Mouse (Mus musculus) CH12.LX (cell line): ENCODE data around the gene Col16a1.

Source experiments
- CTCF ChIP-seq, 2 experiments: IDR thresholded peaks in 1 of 2; conservative IDR thresholded peaks in 1 of 2; 2 replicates each; pipeline ENCODE4 v1.5.1; 2011 to 2012; ENCODE audit warnings: low read depth in 2 of 2, low read length in 2 of 2, improper control_type of control experiment in 1 of 2, inconsistent platforms in 1 of 2, mild to moderate bottlenecking in 1 of 2, moderate library complexity in 1 of 2
- KAT2A ChIP-seq: IDR thresholded peaks from 2 replicates; pipeline ENCODE4 v1.6.1; 2012; ENCODE audit warnings: low read length, improper control_type of control experiment, inconsistent platforms; ENCODE audit not compliant: insufficient replicate concordance
- MAX ChIP-seq: IDR thresholded peaks from 2 replicates; pipeline ENCODE4 v1.6.1; 2011; ENCODE audit warnings: low read length, improper control_type of control experiment
- POLR2A ChIP-seq: IDR thresholded peaks from 2 replicates; pipeline ENCODE4 v1.6.1; 2011; ENCODE audit warnings: low read depth, mild to moderate bottlenecking, improper control_type of control experiment, low read length
- USF1 ChIP-seq: IDR thresholded peaks from 2 replicates; pipeline ENCODE4 v1.6.1; 2014; ENCODE audit warnings: low read depth, mild to moderate bottlenecking, inconsistent platforms, low read length, improper control_type of control experiment

- TF ChIP-seq POLR2A = no peak
- TF ChIP-seq MAX = no peak
- no peak for TF ChIP-seq USF1
- TF ChIP-seq KAT2A = no peak
- TF ChIP-seq CTCF (conservative IDR thresholded peaks at IDR 0.05 in 1 of 2, IDR thresholded peaks at IDR 0.05 in 1 of 2; ENCODE audit: low read depth in 2 of 2, low read length in 2 of 2) = no peak
Measured at GRCm38 (mm10) chr4:130125935-130126334, 78.3 kb downstream of the Col16a1 start.
